ENCODE assay signal across 10 mouse cellular contexts in genomic region chr1:132376211-132377054, GRCm38 (mm10). TPM values are rescaled to one million over a fixed set of nuclear protein-coding genes. Genes with fewer than 3 reads are reported as not detected.
DNase-seq lines count a peak whose midpoint lies in the region; ATAC-seq lines count a peak whose summit lies in the region.
"Had no signal": no experiment of that assay in that cellular context is flagged by ENCODE, and none has a peak within 500 bp of the region (broad histone marks: within the 10 kb centered on the region; RNA-seq: fewer than 3 reads in every experiment).

No protein-coding gene starts in this region.

- peak overlapping the region; percentile 52 for H3K27ac ChIP-seq in forebrain, embryonic 10.5 days
- no peak overlapping the region for H3K27ac ChIP-seq in forebrain, embryonic 14.5 days (ENCODE audit: low read depth, low read length)
- H3K27ac ChIP-seq in midbrain, embryonic 13.5 days: peak overlapping the region; percentile 37
- H3K27ac ChIP-seq in midbrain, embryonic 11.5 days (ENCODE audit: low read depth, low read length): no peak overlapping the region
- H3K27ac ChIP-seq in stomach, embryonic 15.5 days: 0 out of 2 replicates have a peak overlapping the region, but pooled peaks have one; percentile 13

- no peak overlapping the region for H3K4me2 ChIP-seq in forebrain, embryonic 14.5 days (ENCODE audit: low read length)
- no peak overlapping the region for H3K4me2 ChIP-seq in midbrain, embryonic 13.5 days (replicated peaks)
- H3K4me2 ChIP-seq in midbrain, embryonic 11.5 days: no peak overlapping the region
- no peak overlapping the region for H3K4me2 ChIP-seq in stomach, embryonic 15.5 days
- H3K4me2 ChIP-seq: midbrain, embryonic 12.5 days had no signal

- no peak for ATAC-seq in forebrain, embryonic 14.5 days
- ATAC-seq in midbrain, embryonic 13.5 days: no peak
- no peak for ATAC-seq in midbrain, embryonic 11.5 days (ENCODE audit: low FRiP score)
- ATAC-seq in stomach, embryonic 15.5 days (ENCODE audit: insufficient read depth, low FRiP score, low read depth): no peak

- H3K4me3 ChIP-seq in forebrain, embryonic 10.5 days: no peak overlapping the region
- no peak overlapping the region for H3K4me3 ChIP-seq in forebrain, embryonic 14.5 days (ENCODE audit: low read depth, low read length)
- H3K4me3 ChIP-seq in midbrain, embryonic 13.5 days (replicated peaks): no peak overlapping the region
- no peak overlapping the region for H3K4me3 ChIP-seq in midbrain, embryonic 11.5 days (ENCODE audit: low read depth, low read length)
- no peak overlapping the region for H3K4me3 ChIP-seq in stomach, embryonic 15.5 days (replicated peaks)
- H3K4me3 ChIP-seq: midbrain, embryonic 12.5 days had no signal

- H3K36me3 ChIP-seq in forebrain, embryonic 10.5 days (replicated peaks): peaks cover 94% of the 10 kb centered on the region
- H3K36me3 ChIP-seq in forebrain, embryonic 14.5 days (ENCODE audit: control insufficient read depth, insufficient read depth, low read length): peaks cover 42% of the 10 kb centered on the region
- H3K36me3 ChIP-seq in midbrain, embryonic 13.5 days: peaks cover 39% of the 10 kb centered on the region
- H3K36me3 ChIP-seq in midbrain, embryonic 11.5 days (ENCODE audit: control insufficient read depth, insufficient read depth, low read length): peaks cover 3% of the 10 kb centered on the region
- H3K36me3 ChIP-seq in stomach, embryonic 15.5 days: no peaks in the 10 kb centered on the region

- no peak for DNase-seq in forebrain, embryonic 10.5 days (ENCODE audit: extremely low spot score, low spot score)
- no peak for DNase-seq in forebrain, embryonic 14.5 days (ENCODE audit: low spot score)
- DNase-seq in midbrain, embryonic 11.5 days (ENCODE audit: low spot score, missing footprints): no peak
- DNase-seq in heart, postnatal 4 days: peak; percentile 47
- no peak for DNase-seq in yolk sac, embryonic 10.5 days (ENCODE audit: low spot score)
- DNase-seq in cerebellum, postnatal 4 days (ENCODE audit: low spot score in 2 of 2): no peak
- DNase-seq: gastrocnemius, postnatal 25 days had no signal

- 71% methylated on average over 8 of the region's 8 CpGs for WGBS in forebrain, embryonic 10.5 days
- WGBS in forebrain, embryonic 14.5 days: 79% methylated on average over 8 of the region's 8 CpGs
- WGBS in midbrain, embryonic 13.5 days: 80% methylated on average over 8 of the region's 8 CpGs
- WGBS in midbrain, embryonic 11.5 days: 89% methylated on average over 8 of the region's 8 CpGs
- 51% methylated on average over 8 of the region's 8 CpGs for WGBS in stomach, embryonic 15.5 days

- no peak overlapping the region for H3K9ac ChIP-seq in forebrain, embryonic 14.5 days (ENCODE audit: low read length)
- no peak overlapping the region; the same call in 1 of the 2 replicates for H3K9ac ChIP-seq in midbrain, embryonic 13.5 days (replicated peaks)
- no peak overlapping the region for H3K9ac ChIP-seq in midbrain, embryonic 11.5 days (ENCODE audit: low read length)
- H3K9ac ChIP-seq in stomach, embryonic 15.5 days: no peak overlapping the region
- H3K9ac ChIP-seq: midbrain, embryonic 12.5 days had no signal

- no peaks in the 10 kb centered on the region for H3K9me3 ChIP-seq in forebrain, embryonic 10.5 days
- H3K9me3 ChIP-seq in forebrain, embryonic 14.5 days (replicated peaks; ENCODE audit: control insufficient read depth, low read length): no peaks in the 10 kb centered on the region
- no peaks in the 10 kb centered on the region for H3K9me3 ChIP-seq in midbrain, embryonic 13.5 days
- no peaks in the 10 kb centered on the region for H3K9me3 ChIP-seq in midbrain, embryonic 11.5 days (ENCODE audit: control insufficient read depth, low read length)
- no peaks in the 10 kb centered on the region for H3K9me3 ChIP-seq in stomach, embryonic 15.5 days
- H3K9me3 ChIP-seq: midbrain, embryonic 12.5 days had no signal

- H3K4me1 ChIP-seq in forebrain, embryonic 10.5 days: peaks cover 72% of the 10 kb centered on the region
- peaks cover 47% of the 10 kb centered on the region for H3K4me1 ChIP-seq in forebrain, embryonic 14.5 days (ENCODE audit: control insufficient read depth, insufficient read depth, low read length)
- peaks cover 58% of the 10 kb centered on the region for H3K4me1 ChIP-seq in midbrain, embryonic 13.5 days (replicated peaks)
- H3K4me1 ChIP-seq in midbrain, embryonic 11.5 days (ENCODE audit: control insufficient read depth, insufficient read depth, low read length): peaks cover 24% of the 10 kb centered on the region
- H3K4me1 ChIP-seq in stomach, embryonic 15.5 days: peaks cover 43% of the 10 kb centered on the region

- H3K27me3 ChIP-seq in forebrain, embryonic 10.5 days (ENCODE audit: poor library complexity, severe bottlenecking): no peaks in the 10 kb centered on the region
- H3K27me3 ChIP-seq in forebrain, embryonic 14.5 days (replicated peaks; ENCODE audit: control insufficient read depth, insufficient read depth, low read length): no peaks in the 10 kb centered on the region
- no peaks in the 10 kb centered on the region for H3K27me3 ChIP-seq in midbrain, embryonic 13.5 days
- H3K27me3 ChIP-seq in midbrain, embryonic 11.5 days (ENCODE audit: control insufficient read depth, insufficient read depth, low read length): no peaks in the 10 kb centered on the region
- no peaks in the 10 kb centered on the region for H3K27me3 ChIP-seq in stomach, embryonic 15.5 days (replicated peaks)
- H3K27me3 ChIP-seq: midbrain, embryonic 12.5 days had no signal

RNA-seq across cellular contexts. Expression of gene Tmcc2, which starts 14.6 kb away (rescaled TPM):
- polyA plus RNA-seq in forebrain, embryonic 10.5 days (2016; fragmentation: Nextera tagmentation; extraction: Ambion mirVana): 7.9 and 8.8 TPM in 2 replicates
- polyA plus RNA-seq in forebrain, embryonic 14.5 days (2014; fragmentation: Nextera tagmentation; extraction: Ambion mirVana): 18.2 and 23.1 TPM in 2 replicates
- polyA plus RNA-seq in midbrain, embryonic 13.5 days (2015; fragmentation: Nextera tagmentation; extraction: Ambion mirVana): 21.0 and 26.1 TPM in 2 replicates
- polyA plus RNA-seq in midbrain, embryonic 11.5 days (2014; fragmentation: Nextera tagmentation; extraction: Ambion mirVana): 8.9 and 11.1 TPM in 2 replicates
- 10 to 100 TPM; 17.0 to 17.5 TPM for total RNA-seq in heart, postnatal 4 days (2021)
- 20.3 and 52.2 TPM in 2 replicates for polyA plus RNA-seq in stomach, embryonic 15.5 days (2015; fragmentation: Nextera tagmentation; extraction: Ambion mirVana)

RNA-seq across cellular contexts. Expression of gene Dstyk, which starts 40.9 kb away (rescaled TPM):
- polyA plus RNA-seq in forebrain, embryonic 10.5 days (2016; fragmentation: Nextera tagmentation; extraction: Ambion mirVana): 14.4 and 14.9 TPM in 2 replicates
- 7.7 and 8.9 TPM in 2 replicates for polyA plus RNA-seq in forebrain, embryonic 14.5 days (2014; fragmentation: Nextera tagmentation; extraction: Ambion mirVana)
- 10.9 and 12.9 TPM in 2 replicates for polyA plus RNA-seq in midbrain, embryonic 13.5 days (2015; fragmentation: Nextera tagmentation; extraction: Ambion mirVana)
- polyA plus RNA-seq in midbrain, embryonic 11.5 days (2014; fragmentation: Nextera tagmentation; extraction: Ambion mirVana): 11.6 and 13.0 TPM in 2 replicates
- total RNA-seq in heart, postnatal 4 days (2021): 10 to 100 TPM; 16.9 to 17.3 TPM
- 11.5 and 11.7 TPM in 2 replicates for polyA plus RNA-seq in stomach, embryonic 15.5 days (2015; fragmentation: Nextera tagmentation; extraction: Ambion mirVana)

Comparison
In these comparisons a context has a peak if more than half of its experiments do, and no peak if none do; other contexts are left out.
1. H3K27ac ChIP-seq: peak in forebrain, embryonic 10.5 days (single experiment), midbrain, embryonic 13.5 days (single experiment) and stomach, embryonic 15.5 days (single experiment); none in forebrain, embryonic 14.5 days (single experiment) and midbrain, embryonic 11.5 days (single experiment).